Mouse (Mus musculus) lung, postnatal 14 days (tissue): ENCODE results near the gene Nppb.

Source experiments
- DNase-seq: peaks from one replicate; pipeline ENCODE4 v3.0.0; 2021

Nppb gene

DNA sequence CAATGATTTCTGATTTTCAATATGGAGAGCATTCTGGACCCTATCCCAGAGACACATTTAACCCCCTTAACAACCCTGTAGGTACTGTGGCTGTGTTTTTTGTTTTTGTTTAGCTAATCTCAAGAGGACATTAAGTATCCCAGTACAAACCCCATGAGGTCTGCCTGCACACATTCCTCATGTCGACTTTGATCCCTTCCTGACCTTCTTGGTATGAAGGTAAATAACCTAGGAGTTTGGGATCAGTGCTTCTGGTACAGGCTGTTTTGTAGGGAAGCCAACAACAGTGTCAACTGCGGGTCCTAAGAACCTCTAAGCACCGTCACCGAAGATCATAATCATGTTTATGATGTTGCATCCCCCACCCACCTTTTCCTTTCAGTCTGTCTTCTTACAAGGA is 7.9 kb upstream of the Nppb start:
- no peak for DNase-seq

DNA sequence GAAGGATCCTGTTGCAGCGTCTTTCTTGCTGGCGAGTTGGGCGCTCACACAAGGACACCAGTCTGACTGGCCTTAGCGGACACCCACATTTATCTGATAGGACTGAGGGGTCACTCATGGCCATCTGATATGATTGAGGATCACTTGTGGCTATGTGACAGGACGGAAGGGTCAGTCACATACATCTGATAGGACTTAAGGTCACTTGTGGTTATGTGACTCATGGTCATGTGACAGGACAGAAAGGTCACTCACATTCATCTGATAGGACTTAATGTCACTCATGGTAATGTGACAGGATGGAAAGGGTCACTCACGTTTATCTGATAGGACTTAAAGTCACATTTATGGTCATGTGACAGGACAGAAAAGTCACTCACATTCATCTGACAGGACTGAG is 7.2 kb upstream of the Nppb start:
- DNase-seq: no peak

DNA sequence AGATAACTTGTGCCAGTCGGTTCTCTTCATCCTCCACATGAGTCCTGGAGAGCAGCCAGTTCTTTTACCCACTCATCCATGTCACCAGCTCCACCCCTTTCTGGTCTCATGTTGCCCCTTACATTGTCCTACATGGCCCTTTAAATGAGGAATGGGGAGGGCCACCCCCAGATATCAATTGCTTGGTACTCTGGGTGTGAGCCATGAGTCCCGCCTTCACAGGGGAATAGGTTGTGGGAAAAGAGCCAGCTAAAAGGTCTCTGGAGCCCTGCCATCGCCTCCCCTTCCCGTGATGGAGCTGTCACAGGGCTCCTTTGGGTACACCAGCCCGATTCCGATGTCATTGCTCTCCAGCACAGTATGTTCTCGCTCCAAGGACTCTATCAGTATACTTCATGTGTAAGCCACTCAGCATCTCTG is 6.1 kb upstream of the Nppb start:
- no peak for DNase-seq

DNA sequence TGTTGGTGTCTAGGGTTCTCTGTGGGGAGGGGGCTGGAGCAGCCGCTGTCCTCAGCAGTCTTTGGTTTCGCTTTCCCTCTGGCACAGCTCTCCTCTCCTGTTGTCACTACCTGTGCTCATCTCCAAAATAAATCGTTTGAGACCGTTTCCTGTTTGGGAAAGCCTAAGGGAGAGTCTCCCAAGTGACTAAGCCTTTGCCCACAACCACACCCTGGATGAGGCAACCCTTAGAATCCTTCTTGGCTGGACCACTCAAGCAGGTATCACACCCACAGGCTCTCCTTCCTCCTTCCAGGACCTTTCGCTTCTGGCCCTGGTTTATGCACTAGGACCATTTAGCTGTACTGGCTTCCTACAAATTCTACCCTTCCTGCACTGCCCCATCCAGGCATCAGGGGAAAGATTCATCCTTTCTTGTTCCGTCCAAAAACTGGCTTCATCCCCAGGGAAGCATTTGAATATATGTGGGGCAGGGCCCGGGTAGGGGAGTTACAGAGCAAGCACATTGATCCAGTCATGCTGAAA is 8.0 kb downstream of the Nppb start:
- no peak for DNase-seq

DNA sequence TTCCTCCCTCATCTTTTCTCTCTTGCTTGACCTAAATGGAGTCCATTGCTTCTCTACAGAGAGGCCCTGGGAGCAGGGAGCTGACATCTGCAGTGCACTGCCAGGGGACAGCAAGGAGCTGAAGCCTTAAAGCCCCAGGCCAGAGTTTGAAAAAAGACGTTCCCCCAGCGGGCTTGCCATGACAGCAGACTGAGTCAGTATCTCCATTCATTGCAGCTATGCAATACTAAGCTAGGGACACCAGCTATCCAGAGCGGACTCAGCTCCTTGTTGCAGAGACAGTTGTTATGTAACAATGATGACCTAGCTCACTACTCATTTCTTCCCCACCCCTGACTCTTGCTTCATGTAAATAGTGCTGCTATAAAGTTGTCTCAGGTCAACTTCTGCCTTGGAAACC is 9.7 kb downstream of the Nppb start:
- no peak for DNase-seq

DNA sequence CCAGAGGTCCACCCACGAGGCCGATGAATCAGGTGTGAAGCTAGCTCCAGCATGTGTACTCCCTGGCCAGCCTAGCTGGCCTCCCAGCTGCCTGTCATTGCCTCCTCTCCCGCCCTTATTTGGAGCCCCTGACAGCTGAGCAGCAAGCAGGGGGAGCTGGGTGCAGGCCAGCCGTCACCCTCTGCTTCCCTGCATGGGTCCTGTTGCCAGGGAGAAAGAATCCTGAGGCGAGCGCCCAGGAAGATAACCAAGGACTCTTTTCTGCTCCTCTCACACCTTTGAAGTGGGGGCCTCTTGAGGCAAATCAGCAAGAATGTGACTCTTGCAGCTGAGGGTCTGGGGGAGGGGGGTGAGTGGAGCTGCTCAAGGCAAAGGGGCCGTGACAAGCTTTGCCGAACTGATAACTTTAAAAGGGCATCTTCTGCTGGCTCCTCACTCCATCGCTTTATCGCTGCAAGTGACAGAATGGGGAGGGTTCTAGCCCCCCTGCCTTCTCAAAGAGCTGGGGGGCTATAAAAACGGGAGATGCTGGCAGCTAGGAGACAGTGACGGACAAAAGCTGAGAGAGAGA is 14.7 kb downstream of the Nppb start, which contains the start of gene Nppa:
Nppa (plus strand) TSS at position 521 of the 571 bp plus-strand sequence.
- no peak for DNase-seq

DNA sequence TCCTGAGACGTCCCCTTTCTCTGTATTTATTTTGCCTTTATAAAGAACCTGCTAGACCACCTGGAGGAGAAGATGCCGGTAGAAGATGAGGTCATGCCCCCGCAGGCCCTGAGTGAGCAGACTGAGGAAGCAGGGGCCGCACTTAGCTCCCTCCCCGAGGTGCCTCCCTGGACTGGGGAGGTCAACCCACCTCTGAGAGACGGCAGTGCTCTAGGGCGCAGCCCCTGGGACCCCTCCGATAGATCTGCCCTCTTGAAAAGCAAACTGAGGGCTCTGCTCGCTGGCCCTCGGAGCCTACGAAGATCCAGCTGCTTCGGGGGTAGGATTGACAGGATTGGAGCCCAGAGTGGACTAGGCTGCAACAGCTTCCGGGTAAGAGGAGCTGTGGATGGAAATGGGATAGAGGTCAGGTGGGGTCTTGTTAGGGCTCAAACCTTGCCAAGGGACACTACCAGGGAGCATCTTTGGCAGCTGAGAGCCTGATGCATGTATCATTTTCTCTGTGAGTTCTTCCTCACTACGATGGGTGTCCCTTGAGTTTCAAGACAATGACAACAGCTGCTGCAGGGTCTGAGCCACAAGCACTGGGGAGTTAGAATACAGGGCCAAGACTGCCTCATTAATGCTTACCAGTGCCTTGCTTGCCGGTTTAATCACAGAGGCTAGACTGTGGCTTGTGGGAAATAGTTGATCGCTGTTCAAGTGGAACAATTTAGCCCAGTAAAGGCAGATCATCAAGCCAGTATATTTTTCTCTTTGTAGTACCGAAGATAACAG is 15.6 kb downstream of the Nppb start:
- DNase-seq: no peak

DNA sequence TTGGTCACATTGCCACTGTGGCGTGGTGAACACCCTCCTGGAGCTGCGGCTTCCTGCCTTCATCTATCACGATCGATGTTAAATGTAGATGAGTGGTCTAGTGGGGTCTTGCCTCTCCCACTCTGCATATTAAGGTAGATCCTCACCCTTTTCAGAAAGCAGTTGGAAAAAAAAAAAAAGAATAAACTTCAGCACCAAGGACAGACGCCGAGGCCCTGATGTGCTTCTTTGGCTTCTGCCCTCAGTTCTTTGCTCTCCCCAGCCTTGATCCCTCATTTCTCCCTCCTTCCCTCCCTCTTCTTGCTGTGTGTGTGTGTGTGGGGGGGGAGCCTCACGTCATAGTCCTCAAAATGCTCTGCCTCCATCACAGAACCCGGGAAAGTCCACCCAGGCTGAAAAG is 16.3 kb downstream of the Nppb start:
- no peak for DNase-seq

DNA sequence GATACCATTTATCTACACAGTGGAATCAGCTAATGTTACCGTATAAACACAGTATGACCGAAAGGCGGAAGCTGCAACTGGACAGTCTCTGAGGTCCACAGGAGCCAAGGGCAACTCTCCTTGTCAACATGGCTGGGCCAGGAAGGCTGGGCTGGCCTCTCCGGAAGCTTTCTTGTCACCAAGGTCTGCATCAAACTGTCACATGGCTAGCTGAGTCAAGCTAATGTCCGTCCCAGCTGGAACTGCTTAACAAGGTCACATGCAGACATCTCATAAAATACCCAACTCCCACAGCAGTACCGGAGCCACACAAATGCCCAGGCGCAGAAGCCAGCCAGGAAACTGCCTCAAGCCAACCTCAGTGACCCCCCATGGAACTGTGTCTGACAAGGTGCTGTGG is 18.8 kb downstream of the Nppb start:
- DNase-seq: no peak

DNA sequence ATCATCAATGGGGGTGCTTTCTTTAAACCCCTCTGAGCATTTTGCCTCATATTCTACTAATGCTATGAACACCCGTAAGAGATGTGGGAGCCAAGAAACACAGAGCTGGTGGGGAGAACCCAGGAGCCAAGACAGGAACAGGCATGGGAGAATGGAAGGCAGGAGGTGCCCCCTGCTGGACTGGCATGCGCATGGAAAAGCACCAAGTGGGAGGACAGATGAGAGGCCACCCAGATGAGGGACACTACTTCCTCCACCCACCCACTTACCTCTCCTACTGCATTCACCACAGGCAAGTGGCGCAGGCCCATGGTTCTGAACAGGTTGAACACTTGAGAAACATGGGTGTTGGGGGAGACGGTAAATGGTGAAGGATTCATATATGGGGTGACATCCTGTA is 22.8 kb downstream of the Nppb start:
- peak; percentile 26 for DNase-seq

DNA sequence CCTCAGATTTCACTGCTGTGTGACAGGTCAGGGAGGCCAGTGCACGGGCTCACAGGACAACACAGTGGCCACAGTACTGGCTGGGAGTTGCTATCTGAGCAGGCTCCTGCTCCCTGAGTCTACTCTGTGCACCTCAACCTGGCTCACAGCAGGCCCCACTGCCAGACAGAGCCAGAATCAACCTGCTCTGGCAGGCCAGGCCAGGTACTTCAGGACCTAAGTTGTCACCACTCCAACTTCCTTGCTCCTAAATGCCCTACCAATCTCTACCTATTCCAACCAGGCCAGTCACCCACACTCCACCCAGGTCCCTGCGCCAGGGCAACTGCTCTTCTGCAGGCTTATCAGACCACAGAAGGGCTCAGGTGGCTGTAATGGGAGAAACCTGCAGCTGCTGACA is 24.1 kb downstream of the Nppb start:
- DNase-seq: no peak

DNA sequence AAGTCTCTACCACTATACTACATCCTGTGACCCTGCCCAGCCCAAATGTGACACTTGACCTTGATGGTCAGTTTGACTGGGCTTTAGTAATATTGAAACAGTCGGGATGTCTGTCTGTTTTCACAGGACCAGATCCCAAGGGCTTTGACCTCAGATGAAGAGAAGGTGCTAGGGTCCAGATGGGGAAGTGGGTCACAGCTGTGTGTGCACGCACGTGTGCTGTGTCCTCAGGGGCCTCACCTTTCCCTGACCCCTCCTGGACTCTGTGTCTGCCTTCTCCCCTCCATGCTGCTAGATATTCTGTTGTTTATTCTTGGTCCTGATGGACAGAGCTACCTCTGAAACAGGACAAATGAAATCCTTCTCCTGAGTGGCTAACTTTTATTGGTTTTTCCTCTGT is 25.7 kb downstream of the Nppb start:
- DNase-seq: no peak

DNA sequence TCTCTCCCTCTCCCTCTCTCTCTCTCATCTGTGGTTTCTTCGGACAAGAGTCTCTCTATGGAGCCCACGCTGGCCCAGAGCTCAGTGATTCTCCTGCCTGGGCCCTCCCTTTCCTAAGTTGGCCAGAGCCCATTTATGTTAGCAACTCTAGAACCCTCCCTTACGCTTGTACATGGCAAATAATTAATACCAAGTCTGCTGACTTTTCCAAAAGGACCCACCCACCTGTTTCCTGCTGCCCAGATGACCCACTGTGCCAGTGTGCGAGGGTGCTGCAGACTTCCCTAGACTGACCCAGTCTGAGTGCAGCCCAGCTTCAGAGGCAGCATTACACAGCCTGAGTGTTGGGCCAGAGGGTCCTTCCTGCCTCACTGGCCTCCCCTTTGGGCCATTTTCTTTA is 26.6 kb downstream of the Nppb start:
- no peak for DNase-seq

DNA sequence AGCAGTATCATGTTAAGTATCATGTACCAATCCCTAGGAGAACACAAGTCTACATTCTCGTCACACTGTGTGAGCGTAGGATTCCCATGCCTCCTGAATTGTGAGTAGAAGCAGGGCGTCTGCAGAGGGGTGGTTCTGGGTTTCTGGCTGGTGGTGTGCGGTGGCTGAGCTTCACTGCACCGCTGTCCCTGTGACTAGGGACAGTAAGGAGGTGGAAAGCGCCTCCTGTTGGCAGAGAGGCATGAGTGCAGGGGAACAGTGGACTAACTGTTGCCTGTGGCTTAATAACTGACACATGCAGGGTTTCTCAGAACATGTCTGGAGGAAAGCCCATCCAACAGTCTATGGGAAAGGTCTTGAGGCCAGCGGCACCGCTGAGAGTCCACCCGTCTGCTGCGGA is 29.8 kb downstream of the Nppb start:
- DNase-seq: peak; percentile 5

DNA sequence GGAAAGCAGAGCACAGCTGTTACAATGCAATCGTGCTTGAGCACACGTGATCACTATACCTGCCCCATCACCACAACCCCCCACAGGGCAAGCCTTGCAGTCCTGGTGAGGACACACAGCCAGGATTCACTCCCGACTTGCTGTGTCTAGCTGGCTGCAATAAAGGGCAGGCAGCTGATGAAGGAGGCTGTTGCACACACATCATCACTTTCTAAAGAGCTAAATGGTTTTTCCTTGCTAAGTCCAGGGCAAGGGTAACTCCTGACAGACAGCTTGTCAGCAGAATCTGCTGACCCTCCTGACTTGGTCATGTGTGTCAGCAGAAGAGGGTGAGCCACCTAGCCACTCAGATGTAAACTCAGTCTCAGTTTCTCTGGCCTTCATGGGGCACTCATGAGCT is 31.4 kb downstream of the Nppb start:
- DNase-seq: no peak

DNA sequence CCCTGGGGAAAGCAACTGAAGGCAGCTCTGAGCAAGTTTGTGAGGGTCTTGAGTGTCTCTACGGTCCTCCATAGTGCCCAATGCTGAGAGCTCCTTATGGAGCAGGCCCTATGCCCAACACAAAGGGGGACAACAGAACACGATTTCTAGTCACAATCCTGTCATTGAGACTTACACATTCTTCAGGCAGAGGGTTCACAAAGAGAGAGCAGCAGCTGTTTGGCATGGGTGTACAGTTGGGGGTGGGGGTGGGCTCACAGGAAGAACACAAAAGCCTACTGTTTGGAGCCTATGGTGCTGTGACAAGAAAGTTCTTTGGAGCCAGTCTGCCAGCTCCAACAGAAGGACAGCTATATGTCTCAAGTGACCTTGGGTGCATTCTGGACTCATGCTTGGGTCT is 32.8 kb downstream of the Nppb start:
- no peak for DNase-seq

DNA sequence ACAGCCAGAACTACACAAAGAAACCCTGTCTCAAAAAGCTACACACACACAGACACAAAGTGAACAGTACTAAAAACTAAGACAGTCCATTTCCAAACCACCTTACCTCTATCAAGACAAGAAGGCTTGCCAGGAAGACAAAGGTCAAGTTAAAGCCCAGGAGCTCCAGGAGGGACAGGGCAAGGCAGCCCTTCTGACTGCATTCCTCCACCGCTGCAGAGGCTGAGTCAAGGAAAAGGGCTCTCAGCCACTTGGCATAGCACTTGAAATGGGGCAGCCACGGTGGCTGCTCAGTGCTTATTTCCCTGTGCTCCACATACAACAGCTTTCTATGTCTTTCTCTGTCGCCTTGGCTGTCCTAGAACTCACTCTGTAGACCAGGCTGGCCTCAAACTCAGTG is 38.4 kb downstream of the Nppb start:
- DNase-seq: no peak

DNA sequence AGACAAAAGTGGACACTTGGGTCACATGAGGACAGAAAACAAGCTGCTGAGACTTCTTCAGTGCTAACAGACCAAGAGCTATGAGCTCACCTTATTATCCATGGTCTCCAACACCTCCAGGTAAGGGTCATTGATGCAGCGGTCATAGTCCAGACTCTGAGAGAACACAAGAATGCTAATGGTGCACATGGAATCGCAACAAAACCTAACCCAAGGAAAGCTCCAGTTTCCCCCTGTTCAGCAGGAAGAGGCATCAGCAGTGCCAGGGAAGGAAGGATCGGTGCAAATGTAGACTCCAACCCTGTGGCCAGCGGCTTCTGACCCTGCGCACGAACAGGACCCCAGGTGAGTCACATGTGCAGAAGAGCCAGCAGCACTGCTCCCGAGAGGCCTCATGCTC is 43.7 kb downstream of the Nppb start:
- no peak for DNase-seq

DNA sequence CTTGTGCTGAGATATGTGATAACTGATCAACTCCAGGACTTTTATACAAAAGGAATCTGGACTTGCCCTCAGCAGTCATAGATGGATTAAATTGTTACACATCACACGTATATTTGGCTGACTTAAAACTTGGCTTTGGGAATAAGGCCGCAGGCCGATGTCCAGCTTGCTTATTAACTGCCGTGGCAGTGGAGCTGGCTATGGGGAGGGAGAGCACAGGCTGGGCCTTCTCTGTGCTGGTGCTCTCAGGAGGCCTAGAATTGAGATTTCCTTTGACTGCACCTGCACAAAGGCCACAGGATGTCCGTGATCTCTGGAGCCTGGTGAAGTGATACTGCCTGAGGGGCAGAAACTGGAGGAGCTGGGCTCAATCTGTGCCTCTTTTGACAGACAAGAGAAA is 44.9 kb downstream of the Nppb start:
- no peak for DNase-seq

DNA sequence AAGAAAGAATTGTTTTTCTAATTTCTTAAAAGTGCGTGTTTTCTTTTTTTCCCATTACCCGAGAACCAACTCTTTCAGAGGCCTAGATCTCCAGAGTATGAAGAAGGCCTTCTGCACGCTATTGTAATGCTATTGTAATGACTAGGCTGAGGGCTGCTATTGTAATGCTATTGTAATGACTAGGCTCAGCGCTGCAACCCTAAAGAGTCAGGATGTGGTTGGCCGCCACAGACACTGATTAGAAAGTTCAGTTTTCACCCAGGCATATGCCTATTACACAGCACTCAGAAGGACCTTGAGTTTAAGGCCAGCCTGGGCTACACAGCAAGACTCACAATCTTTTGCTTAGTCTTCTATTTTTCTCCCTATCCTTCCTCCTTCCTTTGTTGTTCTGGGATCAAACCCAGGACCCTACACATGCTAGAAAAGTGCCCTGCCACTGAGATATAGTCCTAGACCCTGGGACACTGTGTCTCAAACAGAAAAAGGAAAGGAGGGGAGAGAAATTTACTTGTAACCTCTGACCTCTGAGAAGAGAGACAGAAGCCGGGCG is 48.3 kb downstream of the Nppb start:
- no peak for DNase-seq

DNA sequence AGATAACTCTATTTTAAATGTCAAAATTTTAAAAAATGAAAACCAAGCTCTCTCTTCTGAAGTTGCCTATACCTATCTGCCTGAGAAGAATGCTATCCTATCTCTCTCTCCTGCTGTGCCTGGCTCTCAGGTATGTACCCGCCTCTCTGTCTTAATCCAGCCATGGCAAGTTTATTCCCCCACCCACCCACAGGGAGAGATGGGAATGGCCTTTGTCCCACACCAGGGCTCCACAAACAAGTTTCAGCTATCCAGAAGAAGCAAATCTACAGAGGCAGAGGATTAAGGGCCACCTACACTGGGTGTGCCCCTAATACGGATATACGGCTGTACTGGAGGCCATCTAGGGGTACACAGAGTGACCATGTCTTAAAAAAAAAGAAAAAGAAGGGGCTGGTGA is 49.9 kb downstream of the Nppb start:
- no peak for DNase-seq
